Mouse (Mus musculus): Measurements from ENCODE around the gene Lrrc3c.

DNA sequence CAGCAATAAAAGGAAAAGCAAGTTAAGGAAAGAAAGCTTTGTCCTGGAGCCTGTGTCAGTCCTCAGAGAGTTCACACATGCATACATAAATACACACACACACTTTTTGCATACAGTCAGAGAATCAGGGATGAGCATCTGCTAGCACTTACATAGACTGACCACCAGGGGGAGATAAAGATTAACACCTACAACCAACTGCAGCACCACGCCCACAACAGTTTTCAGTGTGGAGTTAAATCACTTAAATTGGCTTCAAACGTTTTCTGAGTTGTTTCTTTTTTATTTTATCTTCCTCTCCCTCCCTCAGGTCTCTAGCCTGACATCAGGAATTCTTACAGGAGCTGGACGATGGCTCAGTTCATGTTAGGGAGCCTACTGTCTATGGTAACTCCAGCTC lies 8.7 kb downstream of the Lrrc3c start:
- peak; percentile 31 for TF ChIP-seq CTCF (IDR thresholded peaks at IDR 0.05; ENCODE audit: control insufficient read depth, insufficient read depth, insufficient read length)
- TF ChIP-seq MAX (IDR thresholded peaks at IDR 0.05): no peak
- no peak for TF ChIP-seq MYOG (IDR thresholded peaks at IDR 0.05; ENCODE audit: control insufficient read depth, extremely low read depth, insufficient read length)

All from C2C12 (cell line).